Mouse (Mus musculus): ENCODE results near the gene Gdap1l1.
"Not testable (repeated sequence)": the region's sequence is repeated elsewhere in the genome, so short reads cannot be mapped to it uniquely, and the experiment has no call there.

DNA sequence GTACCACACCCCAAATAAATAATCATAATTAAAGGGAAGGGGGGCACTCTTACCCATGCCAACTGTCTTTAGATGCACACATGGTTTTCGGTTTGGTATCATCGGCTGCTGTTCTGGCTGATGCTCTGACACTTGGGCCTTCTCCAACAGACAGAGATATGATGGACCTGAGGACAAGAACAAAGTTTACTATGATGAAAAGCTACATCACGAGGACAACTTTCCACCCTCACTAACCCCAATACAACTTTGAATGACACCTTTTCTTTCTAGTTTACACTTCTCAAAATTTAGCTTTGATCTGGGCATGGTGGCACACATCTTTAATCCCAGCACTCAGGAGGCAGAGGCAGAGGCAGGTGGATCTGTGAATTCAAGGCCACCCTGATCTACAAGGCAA lies 26.9 kb upstream of the Gdap1l1 start:
- TF ChIP-seq CTCF (IDR thresholded peaks at IDR 0.05); POLR2A (IDR thresholded peaks at IDR 0.05; ENCODE audit: insufficient read depth, low read depth, low read length): not testable (repeated sequence)

Measured in heart, adult 2 months (tissue).